Mouse (Mus musculus): ENCODE measurements around the gene Insc.

DNA sequence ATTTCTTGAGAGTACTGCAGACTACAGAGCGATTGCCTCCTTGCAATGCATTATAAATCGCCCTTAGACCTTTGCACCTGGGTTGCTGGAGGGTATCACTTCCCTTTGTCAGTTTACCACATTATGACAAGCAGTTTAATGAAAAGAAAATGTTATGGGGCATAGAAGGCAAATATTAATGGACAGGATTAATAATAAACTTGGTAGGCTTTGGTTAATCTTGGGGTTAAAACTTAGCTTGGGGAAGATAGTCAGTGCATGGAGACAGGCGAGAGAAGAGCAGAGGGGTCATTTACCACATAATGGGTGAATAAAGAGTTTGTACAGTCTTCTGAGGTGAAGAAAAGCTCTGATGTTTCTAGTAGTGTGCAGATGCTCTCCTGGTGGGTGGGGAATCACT lies 39.8 kb downstream of the Insc start:
- TF ChIP-seq POLR2A (IDR thresholded peaks at IDR 0.05; ENCODE audit: borderline replicate concordance, extremely low read depth, insufficient read depth, insufficient read length, poor library complexity, severe bottlenecking) (no peak), CTCF (IDR thresholded peaks at IDR 0.05; ENCODE audit: borderline replicate concordance, extremely low read depth, insufficient read depth, insufficient read length) (no peak)

Measured in brain, embryonic 14.5 days (tissue).